Comparison of ENCODE assay signal across 13 mouse cellular contexts in the genomic region with DNA sequence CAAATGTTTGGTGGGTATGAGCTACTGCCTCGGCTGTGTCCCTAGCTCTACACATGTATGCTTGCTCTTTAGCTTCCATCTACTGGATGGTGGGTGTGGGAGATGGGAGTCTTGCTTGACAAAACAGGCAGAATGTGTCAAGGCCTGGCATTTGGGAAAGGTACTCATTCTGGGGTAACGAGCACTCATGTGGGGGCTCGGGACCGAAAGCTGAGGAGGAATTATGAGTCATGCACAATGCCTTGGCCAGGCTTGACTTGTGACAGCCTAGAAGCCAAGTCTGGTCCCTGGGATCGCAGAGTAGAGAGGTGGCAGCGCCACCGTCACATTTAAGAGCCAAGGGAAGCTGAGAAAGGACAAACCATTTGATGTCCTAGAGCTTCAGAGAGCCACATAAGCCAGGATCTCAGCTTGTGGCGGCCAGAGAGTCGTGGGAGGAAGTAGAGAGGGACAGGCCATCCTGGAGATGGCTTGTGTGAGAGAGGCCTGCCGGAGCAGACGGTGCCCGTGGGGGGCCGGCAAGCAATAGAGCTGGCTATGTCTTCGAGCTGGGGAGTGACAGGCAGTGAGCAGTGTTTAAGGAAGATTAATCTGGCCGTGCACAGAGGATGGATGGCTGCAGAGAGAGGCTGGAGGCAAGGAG. TPM values are rescaled to one million over a fixed set of nuclear protein-coding genes. Genes with fewer than 3 reads are reported as not detected.
DNase-seq lines count a peak whose midpoint lies in the region; ATAC-seq and TF ChIP-seq lines count a peak whose summit lies in the region.
"Had no signal": no experiment of that assay in that cellular context is flagged by ENCODE, and none has a peak within 500 bp of the region (broad histone marks: within the 10 kb centered on the region; RNA-seq: fewer than 3 reads in every experiment).

No protein-coding gene starts in this region.

- no peak for TF ChIP-seq EP300 in stomach, postnatal 0 days (optimal IDR thresholded peaks at IDR 0.05)

- peaks cover 90% of the 10 kb centered on the region for H3K27me3 ChIP-seq in midbrain, embryonic 12.5 days
- H3K27me3 ChIP-seq in midbrain, embryonic 11.5 days (ENCODE audit: control insufficient read depth, insufficient read depth, low read length), result peaks cover 66% of the 10 kb centered on the region
- H3K27me3 ChIP-seq in cerebellum, adult 2 months (ENCODE audit: control insufficient read depth, insufficient read depth, low read length), result no peaks in the 10 kb centered on the region
- H3K27me3 ChIP-seq in hindbrain, embryonic 16.5 days (replicated peaks; ENCODE audit: control insufficient read depth, insufficient read depth, low read length), result peaks cover 6% of the 10 kb centered on the region; the same call in 1 of the 2 replicates
- no peaks in the 10 kb centered on the region for H3K27me3 ChIP-seq in stomach, postnatal 0 days (ENCODE audit: control insufficient read depth, insufficient read depth, low read length)

- no peak overlapping the region for H3K4me3 ChIP-seq in midbrain, embryonic 12.5 days
- H3K4me3 ChIP-seq in midbrain, embryonic 11.5 days (ENCODE audit: low read depth, low read length), result no peak overlapping the region
- peak overlapping the region; percentile 24 for H3K4me3 ChIP-seq in cerebellum, adult 2 months (replicated peaks; ENCODE audit: insufficient read depth, low read depth, low read length)
- H3K4me3 ChIP-seq in hindbrain, embryonic 16.5 days (ENCODE audit: low read length), result no peak overlapping the region
- no peak overlapping the region for H3K4me3 ChIP-seq in stomach, postnatal 0 days (ENCODE audit: low read depth, low read length)
- H3K4me3 ChIP-seq: heart, embryonic 12.5 days; limb, embryonic 12.5 days had no signal

- WGBS in midbrain, embryonic 12.5 days, result 49% methylated on average over 15 of the region's 15 CpGs
- 41% methylated on average over 15 of the region's 15 CpGs for WGBS in midbrain, embryonic 11.5 days
- WGBS in cerebellum, adult 2 months, result 8% methylated on average over 15 of the region's 15 CpGs
- 34% methylated on average over 15 of the region's 15 CpGs for WGBS in hindbrain, embryonic 16.5 days
- WGBS in stomach, postnatal 0 days, result 60% methylated on average over 15 of the region's 15 CpGs

- intact Hi-C loops in heart, postnatal 14 days (cut with DNase I), result no loop called here

- peak overlapping the region; percentile 31; the same call in 1 of the 2 replicates for H3K9ac ChIP-seq in midbrain, embryonic 12.5 days (replicated peaks)
- H3K9ac ChIP-seq in midbrain, embryonic 11.5 days (ENCODE audit: low read length), result no peak overlapping the region
- H3K9ac ChIP-seq in hindbrain, embryonic 16.5 days (ENCODE audit: low read depth, low read length), result peak overlapping the region; percentile 47
- no peak overlapping the region for H3K9ac ChIP-seq in stomach, postnatal 0 days (ENCODE audit: low read length)
- H3K9ac ChIP-seq: heart, embryonic 12.5 days; limb, embryonic 12.5 days had no signal

- peak; percentile 34; the same call in 1 of the 2 replicates for TF ChIP-seq POLR2A in cerebellum, adult 2 months (IDR thresholded peaks at IDR 0.05; ENCODE audit: borderline replicate concordance, insufficient read depth, low read length)

- DNase-seq in midbrain, embryonic 11.5 days (ENCODE audit: low spot score, missing footprints), result no peak
- peak; percentile 90 to 95 for DNase-seq in cerebellum, adult 2 months
- peak; percentile 92 to 94 for DNase-seq in cerebellum, postnatal 25 days
- no peak for DNase-seq in heart, postnatal 14 days
- DNase-seq in stomach, postnatal 0 days (ENCODE audit: low spot score), result no peak
- no peak for DNase-seq in T-cell, adult 2 months (ENCODE audit: low spot score)
- DNase-seq: kidney, adult 9 months; thymus, postnatal 36 days had no signal

- no peaks in the 10 kb centered on the region for H3K9me3 ChIP-seq in midbrain, embryonic 12.5 days
- H3K9me3 ChIP-seq in midbrain, embryonic 11.5 days (ENCODE audit: control insufficient read depth, low read length), result no peaks in the 10 kb centered on the region
- H3K9me3 ChIP-seq in hindbrain, embryonic 16.5 days (ENCODE audit: control insufficient read depth, low read length), result no peaks in the 10 kb centered on the region
- no peaks in the 10 kb centered on the region for H3K9me3 ChIP-seq in stomach, postnatal 0 days (ENCODE audit: control insufficient read depth, low read length)
- H3K9me3 ChIP-seq: heart, embryonic 12.5 days; limb, embryonic 12.5 days had no signal

- H3K36me3 ChIP-seq in midbrain, embryonic 12.5 days, result no peaks in the 10 kb centered on the region
- no peaks in the 10 kb centered on the region for H3K36me3 ChIP-seq in midbrain, embryonic 11.5 days (ENCODE audit: control insufficient read depth, insufficient read depth, low read length)
- H3K36me3 ChIP-seq in hindbrain, embryonic 16.5 days (ENCODE audit: control insufficient read depth, insufficient read depth, low read length), result no peaks in the 10 kb centered on the region
- H3K36me3 ChIP-seq in stomach, postnatal 0 days (ENCODE audit: control insufficient read depth, insufficient read depth, low read length), result no peaks in the 10 kb centered on the region
- H3K36me3 ChIP-seq: heart, embryonic 12.5 days; limb, embryonic 12.5 days had no signal

- peaks cover 21% of the 10 kb centered on the region for H3K4me1 ChIP-seq in midbrain, embryonic 12.5 days
- H3K4me1 ChIP-seq in midbrain, embryonic 11.5 days (ENCODE audit: control insufficient read depth, insufficient read depth, low read length), result peaks cover 20% of the 10 kb centered on the region
- H3K4me1 ChIP-seq in cerebellum, adult 2 months (ENCODE audit: control insufficient read depth, insufficient read depth, low read length), result peaks cover 71% of the 10 kb centered on the region
- H3K4me1 ChIP-seq in hindbrain, embryonic 16.5 days (ENCODE audit: control insufficient read depth, insufficient read depth, low read depth, low read length), result peaks cover 23% of the 10 kb centered on the region
- no peaks in the 10 kb centered on the region for H3K4me1 ChIP-seq in stomach, postnatal 0 days (replicated peaks; ENCODE audit: control insufficient read depth, insufficient read depth)

- no peak for TF ChIP-seq CTCF in cerebellum, adult 2 months (IDR thresholded peaks at IDR 0.05; ENCODE audit: borderline replicate concordance, insufficient read depth, low read depth, low read length)
- TF ChIP-seq CTCF in stomach, postnatal 0 days (IDR thresholded peaks at IDR 0.05; ENCODE audit: low read depth), result no peak

- peak overlapping the region; percentile 27; the same call in 1 of the 2 replicates for H3K27ac ChIP-seq in midbrain, embryonic 12.5 days (replicated peaks)
- H3K27ac ChIP-seq in midbrain, embryonic 11.5 days (ENCODE audit: low read depth, low read length), result no peak overlapping the region
- peak overlapping the region; percentile 88 for H3K27ac ChIP-seq in cerebellum, adult 2 months (ENCODE audit: insufficient read depth, low read length)
- peak overlapping the region; percentile 66 for H3K27ac ChIP-seq in hindbrain, embryonic 16.5 days (ENCODE audit: low read depth, low read length)
- H3K27ac ChIP-seq in stomach, postnatal 0 days (replicated peaks), result no peak overlapping the region
- H3K27ac ChIP-seq: limb, embryonic 12.5 days; macrophage had no signal

- H3K4me2 ChIP-seq in midbrain, embryonic 12.5 days (replicated peaks), result no peak overlapping the region
- no peak overlapping the region for H3K4me2 ChIP-seq in midbrain, embryonic 11.5 days
- H3K4me2 ChIP-seq in hindbrain, embryonic 16.5 days (ENCODE audit: low read length), result peak overlapping the region; percentile 3; the same call in 1 of the 2 replicates
- H3K4me2 ChIP-seq in stomach, postnatal 0 days (replicated peaks; ENCODE audit: low read depth), result no peak overlapping the region
- H3K4me2 ChIP-seq: heart, embryonic 12.5 days; limb, embryonic 12.5 days had no signal

- no peak for ATAC-seq in midbrain, embryonic 12.5 days (ENCODE audit: low FRiP score, low read depth)
- ATAC-seq in midbrain, embryonic 11.5 days (ENCODE audit: low FRiP score), result no peak
- peak; percentile 15; the same call in 1 of the 2 replicates for ATAC-seq in hindbrain, embryonic 16.5 days
- no peak for ATAC-seq in stomach, postnatal 0 days (ENCODE audit: low FRiP score, low TSS enrichment)

RNA-seq across cellular contexts. Expression of gene Unc5a, which starts 10.0 kb away (rescaled TPM):
- polyA plus RNA-seq in midbrain, embryonic 12.5 days (2016; fragmentation: Nextera tagmentation; extraction: Ambion mirVana), result 2.6 and 4.4 TPM in 2 replicates
- 2.2 and 2.9 TPM in 2 replicates for polyA plus RNA-seq in midbrain, embryonic 11.5 days (2014; fragmentation: Nextera tagmentation; extraction: Ambion mirVana)
- polyA plus RNA-seq in cerebellum, adult 2 months (2012; rRNA removed), result 37.7 and 41.0 TPM in 2 replicates
- polyA plus RNA-seq in hindbrain, embryonic 16.5 days (2015; fragmentation: Nextera tagmentation; extraction: Ambion mirVana), result 12.3 and 16.2 TPM in 2 replicates
- under 1 TPM; 0.60 to 0.63 TPM for total RNA-seq in heart, postnatal 14 days (2021)
- polyA plus RNA-seq in stomach, postnatal 0 days (2015; fragmentation: Nextera tagmentation; extraction: Ambion mirVana), result 0.89 and 1.4 TPM in 2 replicates

Comparison
In these comparisons a context has a peak if more than half of its experiments do, and no peak if none do; other contexts are left out.
1. H3K27ac ChIP-seq: peak in midbrain, embryonic 12.5 days (single experiment), cerebellum, adult 2 months (single experiment) and hindbrain, embryonic 16.5 days (single experiment); none in midbrain, embryonic 11.5 days (single experiment) and stomach, postnatal 0 days (single experiment).
2. H3K9ac ChIP-seq: peak in midbrain, embryonic 12.5 days (single experiment) and hindbrain, embryonic 16.5 days (single experiment); none in midbrain, embryonic 11.5 days (single experiment) and stomach, postnatal 0 days (single experiment).
3. DNase-seq: peak in cerebellum, adult 2 months (2 of 2) and cerebellum, postnatal 25 days (2 of 2); none in midbrain, embryonic 11.5 days (single experiment), heart, postnatal 14 days (0 of 2), stomach, postnatal 0 days (single experiment) and T-cell, adult 2 months (single experiment).